Mouse (Mus musculus): Measurements from ENCODE around the gene Zbtb20.

DNA sequence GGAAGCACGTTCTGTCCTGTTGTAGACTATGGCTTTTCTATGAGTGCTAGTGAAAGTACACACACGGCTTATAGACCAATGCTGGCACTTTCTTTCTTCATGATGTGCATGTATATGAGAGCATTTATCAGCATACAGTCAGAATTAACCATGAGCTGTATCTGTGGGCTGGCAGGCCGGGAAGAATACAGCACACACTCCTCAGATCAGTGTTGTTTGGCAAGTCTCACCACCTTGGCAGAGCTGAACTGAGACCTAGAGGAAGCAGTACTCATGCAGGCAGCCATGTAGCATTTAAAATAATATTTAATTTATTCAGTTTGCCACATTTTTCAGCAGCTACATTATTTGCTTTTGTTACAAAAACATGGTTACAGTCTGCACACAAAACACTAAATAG is 214.5 kb downstream of the Zbtb20 start:
- TF ChIP-seq CTCF (IDR thresholded peaks at IDR 0.05; ENCODE audit: low read depth) (no peak), EP300 (IDR thresholded peaks at IDR 0.05; ENCODE audit: low read depth) (no peak)

Measured in liver, embryonic 14.5 days (tissue).